Mouse (Mus musculus): ENCODE results near the gene Ddhd1. TPM values are rescaled to one million over a fixed set of nuclear protein-coding genes. Genes with fewer than 3 reads are reported as not detected.
A peak's percentile ranks its signal among the peaks of the same experiment; 100 is the strongest.

Gene Ddhd1
- total and polyA plus RNA-seq, 3 experiments, result 8.5 to 55.2 (median 31.1) TPM

- H3K9me3 ChIP-seq (replicated peaks), result no peaks in the 10 kb centered on the region
- peaks cover 3% of the 10 kb centered on the region; the same call in 1 of the 2 replicates for H3K4me1 ChIP-seq (ENCODE audit: insufficient read depth, low read depth, low read length)
- DNase-seq (ENCODE audit: low spot score), result no peak
- H3K36me3 ChIP-seq (replicated peaks), result no peaks in the 10 kb centered on the region
- H3K27me3 ChIP-seq (ENCODE audit: insufficient read depth, low read length), result peaks cover 26% of the 10 kb centered on the region
- no peak overlapping the region for H3K4me3 ChIP-seq (ENCODE audit: low read depth, low read length)
- TF ChIP-seq GATA1 (IDR thresholded peaks at IDR 0.05; ENCODE audit: borderline replicate concordance, low read length), result no peak
- no peak for TF ChIP-seq CTCF (IDR thresholded peaks at IDR 0.05; ENCODE audit: low read depth, low read length)
- no peak for TF ChIP-seq TAL1 (conservative IDR thresholded peaks at IDR 0.05; ENCODE audit: low read depth, low read length)
- TF ChIP-seq GATA2 (IDR thresholded peaks at IDR 0.05; ENCODE audit: borderline replicate concordance, low read depth, low read length), result no peak
- TF ChIP-seq POLR2AphosphoS5 (IDR thresholded peaks at IDR 0.05; ENCODE audit: insufficient replicate concordance, low read depth, low read length), result no peak
- no peak for ATAC-seq (ENCODE audit: extremely low read depth, insufficient number of reproducible peaks, low FRiP score, poor library complexity, severe bottlenecking)
Measured at GRCm38 (mm10) chr14:45548118-45548517, 109.8 kb downstream of the Ddhd1 start.

DNA sequence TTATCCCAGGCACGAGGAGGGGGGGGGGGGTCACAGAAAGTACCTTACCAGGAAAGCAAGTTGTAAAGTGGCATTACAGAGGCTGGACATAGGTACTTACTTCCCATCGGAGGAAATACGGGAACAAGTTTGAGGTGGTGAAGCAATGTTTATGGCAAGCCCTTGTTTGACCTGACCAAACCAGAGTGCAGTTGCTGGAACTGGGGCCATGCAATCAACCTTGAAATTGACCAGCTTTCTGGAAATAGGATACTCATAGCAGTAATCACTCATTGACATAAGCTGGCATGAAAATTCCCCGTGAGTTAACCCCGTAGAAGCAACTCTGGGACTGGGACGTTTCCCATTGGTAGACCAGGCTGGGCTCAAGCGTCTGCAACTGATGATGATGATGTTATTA, 113.0 kb downstream of the Ddhd1 start:
- TF ChIP-seq POLR2AphosphoS5 (IDR thresholded peaks at IDR 0.05; ENCODE audit: insufficient replicate concordance, low read depth, low read length) (no peak), GATA2 (IDR thresholded peaks at IDR 0.05; ENCODE audit: borderline replicate concordance, low read depth, low read length) (no peak), CTCF (IDR thresholded peaks at IDR 0.05; ENCODE audit: low read depth, low read length) (no peak)
- ATAC-seq (ENCODE audit: extremely low read depth, insufficient number of reproducible peaks, low FRiP score, poor library complexity, severe bottlenecking), result no peak
- H3K4me1 ChIP-seq (ENCODE audit: insufficient read depth, low read depth, low read length), result peaks cover 13% of the 10 kb centered on the region
- H3K9me3 ChIP-seq (replicated peaks), result no peaks in the 10 kb centered on the region
- no peak overlapping the region for H3K4me3 ChIP-seq (ENCODE audit: low read depth, low read length)
- DNase-seq (ENCODE audit: low spot score), result no peak
- H3K27me3 ChIP-seq (ENCODE audit: insufficient read depth, low read length), result peaks cover 43% of the 10 kb centered on the region
- no peaks in the 10 kb centered on the region for H3K36me3 ChIP-seq (replicated peaks)

DNA sequence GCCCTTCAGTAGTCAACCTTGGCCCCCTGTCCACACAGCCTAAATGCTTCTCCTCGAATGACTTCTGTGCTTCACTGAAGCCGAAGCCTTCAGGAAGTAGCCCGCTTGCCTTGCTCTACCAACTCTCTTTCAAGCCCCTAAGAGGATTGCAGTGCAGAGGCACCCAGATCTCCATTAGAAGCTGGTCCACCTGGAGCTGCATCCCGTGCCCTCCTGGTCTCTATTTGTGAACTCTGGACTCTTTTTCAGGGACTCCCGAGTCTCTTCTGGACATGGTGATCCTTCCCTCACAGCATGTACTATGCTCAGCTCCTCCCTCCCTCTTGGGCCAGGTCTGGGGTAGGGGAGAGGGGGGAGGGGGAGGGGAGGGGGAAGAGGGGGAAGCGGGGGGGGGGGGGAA, 113.9 kb downstream of the Ddhd1 start:
- H3K27me3 ChIP-seq (ENCODE audit: insufficient read depth, low read length), result peaks cover 43% of the 10 kb centered on the region
- DNase-seq (ENCODE audit: low spot score) (no peak), ATAC-seq (ENCODE audit: extremely low read depth, insufficient number of reproducible peaks, low FRiP score, poor library complexity, severe bottlenecking) (no peak)
- H3K9me3 ChIP-seq (replicated peaks), result no peaks in the 10 kb centered on the region
- no peaks in the 10 kb centered on the region for H3K36me3 ChIP-seq (replicated peaks)
- TF ChIP-seq TAL1 (conservative IDR thresholded peaks at IDR 0.05; ENCODE audit: low read depth, low read length) (no peak), GATA1 (IDR thresholded peaks at IDR 0.05; ENCODE audit: borderline replicate concordance, low read length) (no peak), POLR2AphosphoS5 (IDR thresholded peaks at IDR 0.05; ENCODE audit: insufficient replicate concordance, low read depth, low read length) (no peak), GATA2 (IDR thresholded peaks at IDR 0.05; ENCODE audit: borderline replicate concordance, low read depth, low read length) (no peak), CTCF (IDR thresholded peaks at IDR 0.05; ENCODE audit: low read depth, low read length) (no peak)
- H3K4me3 ChIP-seq (ENCODE audit: low read depth, low read length), result no peak overlapping the region
- H3K4me1 ChIP-seq (ENCODE audit: insufficient read depth, low read depth, low read length), result peaks cover 17% of the 10 kb centered on the region

DNA sequence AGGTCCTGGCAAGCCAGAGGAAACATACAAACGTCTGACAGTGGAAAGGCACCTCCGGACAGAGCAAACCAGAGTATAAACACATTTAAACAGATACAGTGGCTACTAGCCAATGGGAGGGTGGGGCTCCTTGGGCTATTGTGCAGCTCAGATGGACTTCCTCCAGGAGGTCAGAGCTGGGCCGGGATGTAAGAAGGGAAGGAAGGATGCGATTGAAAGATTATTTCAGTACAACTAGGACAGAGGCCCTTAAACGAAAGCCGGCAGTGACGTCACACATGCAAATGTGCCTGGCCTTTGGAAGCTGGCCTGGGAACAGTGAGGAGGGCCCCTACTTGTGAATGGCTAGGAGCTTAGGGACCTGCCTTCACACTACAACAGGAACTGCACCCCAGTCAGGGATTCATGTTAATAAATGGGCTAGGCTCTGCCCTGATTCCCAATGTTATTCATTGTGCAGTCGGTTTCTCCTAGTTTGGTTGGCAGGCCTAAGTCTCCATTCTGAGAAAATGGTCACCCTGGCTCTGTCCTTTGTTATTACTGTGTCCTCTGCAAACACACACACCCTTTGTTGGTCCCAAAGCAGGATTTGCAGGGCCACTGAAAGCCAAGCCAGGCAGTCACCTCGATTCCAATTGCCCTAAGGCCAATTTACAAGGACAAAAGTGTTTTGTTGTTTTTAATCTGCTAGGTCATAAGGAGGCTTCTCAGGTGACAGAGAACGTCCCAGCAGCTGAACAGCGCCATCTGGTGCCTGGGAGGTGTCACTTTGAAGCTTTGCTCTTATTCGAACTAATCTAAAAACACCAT, 118.1 kb downstream of the Ddhd1 start:
- peak; percentile 30 for DNase-seq (ENCODE audit: low spot score)
- H3K4me1 ChIP-seq (ENCODE audit: insufficient read depth, low read depth, low read length), result peaks cover 17% of the 10 kb centered on the region
- no peak overlapping the region for H3K4me3 ChIP-seq (ENCODE audit: low read depth, low read length)
- H3K9me3 ChIP-seq (replicated peaks), result no peaks in the 10 kb centered on the region
- H3K36me3 ChIP-seq (replicated peaks), result no peaks in the 10 kb centered on the region
- ATAC-seq (ENCODE audit: extremely low read depth, insufficient number of reproducible peaks, low FRiP score, poor library complexity, severe bottlenecking), result no peak
- peak; percentile 79 for TF ChIP-seq CTCF (IDR thresholded peaks at IDR 0.05; ENCODE audit: low read depth, low read length)
- TF ChIP-seq GATA1 (IDR thresholded peaks at IDR 0.05; ENCODE audit: borderline replicate concordance, low read length), result no peak
- no peak for TF ChIP-seq GATA2 (IDR thresholded peaks at IDR 0.05; ENCODE audit: borderline replicate concordance, low read depth, low read length)
- no peak for TF ChIP-seq POLR2AphosphoS5 (IDR thresholded peaks at IDR 0.05; ENCODE audit: insufficient replicate concordance, low read depth, low read length)
- no peak for TF ChIP-seq TAL1 (conservative IDR thresholded peaks at IDR 0.05; ENCODE audit: low read depth, low read length)
- peaks cover 31% of the 10 kb centered on the region for H3K27me3 ChIP-seq (ENCODE audit: insufficient read depth, low read length)

Other genes with a start within 250 kb of the Ddhd1 start
- gene Fermt2, start 128.0 kb downstream of the Ddhd1 start, total RNA-seq (2014; fragmentation: Nextera tagmentation), result not detected in 2 replicates
- gene Fermt2, start 128.0 kb downstream of the Ddhd1 start, total RNA-seq (2017), result 0.17 and 0.60 TPM in 2 replicates
- gene Fermt2, start 128.0 kb downstream of the Ddhd1 start, polyA plus RNA-seq (2012), result not detected in 2 replicates